Mouse (Mus musculus): Measurements from ENCODE around the gene Vps37c.

The Vps37c gene

DNA sequence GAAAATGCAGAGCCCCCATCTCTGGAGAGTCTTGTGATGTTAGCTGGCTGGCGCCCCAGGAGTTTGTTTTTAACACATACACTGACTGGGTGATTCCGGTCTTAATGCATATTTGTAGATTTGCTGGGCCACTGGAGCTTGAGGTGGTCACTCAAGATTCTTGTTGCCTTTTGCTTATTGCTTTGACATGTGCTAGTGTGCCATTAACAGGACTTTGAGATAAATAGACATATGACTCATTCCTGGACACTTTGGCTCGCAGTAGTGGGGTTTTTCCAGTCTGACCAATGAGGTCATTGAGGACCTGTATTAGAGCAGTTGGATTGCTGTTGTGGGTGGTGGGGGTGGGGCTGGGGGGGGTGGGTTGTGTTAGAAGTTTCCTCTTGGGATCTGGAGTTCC, 1.8 kb downstream of the Vps37c start:
- peak; percentile 72 for DNase-seq

DNA sequence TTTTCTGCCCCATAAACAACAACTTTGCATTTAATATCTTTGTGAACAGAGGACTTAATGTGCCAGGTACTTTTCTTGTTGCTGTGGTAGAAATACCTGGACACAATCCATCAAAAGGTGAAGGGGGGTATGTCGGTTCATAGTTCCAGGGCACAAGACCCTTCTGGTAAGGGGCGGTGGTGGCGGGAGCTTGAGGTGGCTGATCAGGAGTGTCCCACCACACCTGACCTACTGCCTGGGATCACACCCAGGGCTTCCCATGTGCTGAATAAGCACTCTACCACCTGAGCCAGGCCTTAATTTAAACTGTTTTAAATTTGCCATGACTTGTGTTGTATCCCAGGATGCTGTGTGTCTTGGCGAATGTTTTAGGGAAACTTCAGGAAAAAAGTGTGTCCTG, 2.6 kb downstream of the Vps37c start:
- DNase-seq: no peak

GRCm38 (mm10) chr19:10691660-10692059, 3.1 kb downstream of the Vps37c start:
- DNase-seq: no peak

DNA sequence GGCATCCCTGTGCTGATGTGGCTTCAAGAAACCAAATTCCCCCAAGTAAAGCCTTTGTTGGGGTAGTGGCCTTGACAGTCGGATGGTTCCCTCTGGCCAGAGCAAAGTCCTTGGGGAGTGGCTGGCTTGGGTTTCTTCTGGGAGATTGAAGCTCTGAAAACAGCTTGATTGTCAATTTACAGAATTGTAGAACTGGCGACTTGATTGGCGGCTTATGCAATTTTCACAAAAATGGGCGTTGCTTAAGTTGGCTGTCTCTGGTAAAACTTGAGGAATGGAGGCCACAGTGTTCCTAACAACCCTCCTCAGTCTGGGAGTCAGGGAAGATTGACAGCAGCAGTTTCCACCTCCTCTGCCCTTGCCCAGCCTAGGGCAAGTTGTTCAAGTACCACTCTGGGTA, 3.8 kb downstream of the Vps37c start:
- peak; percentile 65 for DNase-seq

DNA sequence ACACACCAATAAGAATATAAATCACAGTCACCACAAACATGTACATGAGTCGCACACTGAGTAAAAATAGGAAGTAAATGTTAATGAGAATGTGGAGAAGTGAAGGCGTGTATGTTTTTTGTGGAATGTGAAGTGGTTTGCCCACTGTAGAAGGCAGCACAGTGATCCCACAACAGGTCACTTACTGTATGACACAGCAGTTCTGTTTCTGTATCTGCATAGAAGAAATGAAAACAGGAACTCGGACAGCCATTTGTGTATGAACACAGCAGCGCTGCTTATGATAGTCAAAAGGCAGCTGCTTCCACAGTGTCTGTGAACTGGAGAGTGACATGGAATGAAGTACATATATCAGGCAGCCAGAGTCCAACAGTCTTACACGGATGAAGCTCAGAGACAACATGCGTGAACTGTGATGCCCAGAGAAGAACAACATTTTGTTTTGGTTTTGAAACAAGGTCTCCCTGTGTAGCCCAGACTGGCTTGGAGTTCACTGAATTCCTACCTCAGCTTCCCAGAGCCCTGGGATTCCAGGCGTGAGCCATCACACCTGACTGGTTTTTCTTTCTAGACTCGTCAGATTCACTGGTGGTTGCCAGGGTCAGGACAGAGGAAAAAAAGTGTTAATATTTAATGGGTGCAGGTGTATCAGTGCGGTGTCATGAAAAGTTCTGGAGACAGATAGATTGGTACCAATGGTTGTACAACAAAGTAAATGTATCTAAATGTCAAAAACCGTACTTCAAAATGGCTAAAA, 5.6 kb downstream of the Vps37c start:
- no peak for DNase-seq

DNA sequence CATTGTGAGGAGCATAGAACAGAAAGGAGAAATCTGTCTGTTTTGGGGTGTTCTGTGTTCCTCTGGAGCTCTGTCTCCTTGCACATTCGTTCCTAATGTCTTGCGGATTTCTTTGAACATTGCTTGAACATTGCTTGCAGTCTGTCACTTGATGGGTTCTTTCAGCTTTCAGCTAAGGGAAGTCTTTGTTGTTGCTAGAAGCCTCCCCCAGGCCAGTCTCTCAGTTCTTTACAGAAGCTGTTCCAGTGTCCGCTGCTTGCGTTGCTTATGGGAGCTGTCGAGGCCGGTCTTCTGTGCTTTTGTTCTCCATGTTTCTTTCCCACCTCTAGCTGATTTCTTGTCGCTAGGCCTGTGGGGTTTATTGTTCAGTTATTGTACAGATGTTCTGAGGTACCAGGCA, 7.3 kb downstream of the Vps37c start:
- no peak for DNase-seq

DNA sequence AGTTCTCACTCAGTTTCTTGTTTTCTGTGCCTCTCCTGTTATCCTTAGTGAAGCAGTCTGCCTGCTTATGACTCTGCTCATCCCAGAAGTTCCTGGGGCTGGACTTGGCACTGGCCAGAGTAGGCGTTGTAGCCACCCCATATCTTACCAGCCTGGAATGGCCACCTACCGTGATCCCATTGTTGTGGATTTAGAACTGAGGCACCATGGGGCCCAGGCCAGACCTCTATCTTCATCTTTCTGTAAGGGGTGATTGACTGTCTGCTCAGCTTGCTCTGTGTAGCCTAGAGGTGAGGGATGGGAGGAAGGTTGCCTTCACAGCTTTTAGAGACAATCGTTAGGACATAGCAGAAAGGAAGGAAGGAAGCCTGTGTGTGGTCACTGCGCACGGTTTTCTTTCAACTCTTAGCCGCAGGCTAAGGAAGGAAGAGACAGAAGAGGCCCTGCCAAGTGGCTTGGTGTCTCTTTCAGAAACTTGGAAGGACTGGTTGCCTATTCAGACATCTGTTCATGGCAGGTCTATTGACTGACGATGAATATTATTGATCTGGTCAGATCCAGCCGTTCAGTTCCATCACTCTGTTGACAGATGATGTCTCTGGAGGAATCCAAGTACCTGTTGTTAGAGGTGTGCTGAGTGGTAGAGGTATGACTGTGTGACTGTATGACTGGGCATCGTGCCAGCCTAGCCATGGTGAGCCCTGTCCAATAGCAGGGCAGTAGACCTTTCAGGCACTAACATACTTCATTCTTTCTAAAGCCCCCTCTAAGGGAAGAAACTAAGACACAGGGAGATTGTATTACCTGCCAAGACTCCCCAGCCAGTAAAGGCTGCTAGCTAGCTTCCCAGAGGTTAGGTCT, 9.8 kb downstream of the Vps37c start:
- no peak for DNase-seq

GRCm38 (mm10) chr19:10699851-10700250, 11.3 kb downstream of the Vps37c start:
- DNase-seq: no peak

GRCm38 (mm10) chr19:10701013-10701726, 12.6 kb downstream of the Vps37c start:
- no peak for DNase-seq

DNA sequence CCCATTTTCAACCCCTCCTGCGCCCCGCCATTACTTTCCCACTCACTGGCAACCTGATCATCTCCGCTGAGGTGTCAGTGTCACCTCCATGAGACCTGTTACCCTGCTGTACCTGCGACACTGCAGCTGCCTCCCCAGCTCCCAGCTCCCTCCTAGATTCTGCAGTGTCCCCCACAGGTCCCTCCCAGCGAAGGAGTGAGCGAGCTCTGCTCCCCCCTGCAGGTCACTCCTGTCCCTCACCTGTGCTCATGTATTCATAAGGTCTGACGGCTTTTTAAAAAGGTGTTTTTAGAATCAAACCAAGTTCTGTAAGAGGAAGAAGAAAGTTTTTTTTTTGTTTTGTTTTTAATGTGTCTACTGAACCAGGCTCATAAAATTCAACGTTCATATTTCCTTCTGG, 13.6 kb downstream of the Vps37c start:
- no peak for DNase-seq

- DNase-seq: no peak
These were observed 14.9 kb downstream of the Vps37c start for GRCm38 (mm10) chr19:10703470-10703869.

- DNase-seq: no peak
These were observed 18.7 kb downstream of the Vps37c start for GRCm38 (mm10) chr19:10707087-10707875.

DNA sequence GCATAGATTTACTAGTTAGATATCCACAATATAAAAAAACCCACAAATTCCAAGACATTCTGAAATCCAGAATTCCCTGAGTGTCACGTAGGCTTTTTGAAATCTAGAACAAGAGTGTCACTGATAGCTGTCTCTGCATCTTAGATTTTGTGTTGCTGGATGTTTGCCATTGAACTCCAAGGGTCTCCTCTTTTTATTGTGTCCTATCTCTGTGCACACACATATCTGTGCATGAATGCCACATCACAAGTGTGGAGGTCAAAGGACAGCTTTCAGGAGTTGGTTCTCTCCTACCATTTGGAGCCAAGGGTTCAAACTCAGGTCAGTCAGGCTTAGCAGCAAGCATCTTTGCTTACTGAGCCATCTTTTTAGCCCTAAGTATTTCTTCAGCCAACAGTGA, 19.3 kb downstream of the Vps37c start:
- no peak for DNase-seq

DNA sequence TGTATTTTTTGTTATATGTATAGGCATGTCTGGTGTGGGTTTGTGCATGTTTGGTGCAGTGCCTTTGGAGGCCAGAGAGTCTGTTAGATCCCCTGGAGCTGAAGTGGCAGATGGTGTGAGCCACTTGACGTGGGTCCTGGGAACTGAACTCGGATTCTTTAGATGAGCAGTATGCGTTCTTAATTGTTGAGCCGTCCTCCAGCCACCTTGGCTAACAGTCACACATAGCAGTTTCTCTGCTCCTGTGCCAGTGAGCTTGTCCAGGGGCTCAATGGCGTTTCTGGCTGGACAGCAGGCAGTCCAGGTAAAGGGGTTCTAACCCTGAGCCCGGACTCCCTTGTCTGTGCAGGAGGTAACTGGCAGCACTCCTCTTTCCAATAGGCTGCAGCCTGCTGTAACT, 20.4 kb downstream of the Vps37c start:
- no peak for DNase-seq

DNA sequence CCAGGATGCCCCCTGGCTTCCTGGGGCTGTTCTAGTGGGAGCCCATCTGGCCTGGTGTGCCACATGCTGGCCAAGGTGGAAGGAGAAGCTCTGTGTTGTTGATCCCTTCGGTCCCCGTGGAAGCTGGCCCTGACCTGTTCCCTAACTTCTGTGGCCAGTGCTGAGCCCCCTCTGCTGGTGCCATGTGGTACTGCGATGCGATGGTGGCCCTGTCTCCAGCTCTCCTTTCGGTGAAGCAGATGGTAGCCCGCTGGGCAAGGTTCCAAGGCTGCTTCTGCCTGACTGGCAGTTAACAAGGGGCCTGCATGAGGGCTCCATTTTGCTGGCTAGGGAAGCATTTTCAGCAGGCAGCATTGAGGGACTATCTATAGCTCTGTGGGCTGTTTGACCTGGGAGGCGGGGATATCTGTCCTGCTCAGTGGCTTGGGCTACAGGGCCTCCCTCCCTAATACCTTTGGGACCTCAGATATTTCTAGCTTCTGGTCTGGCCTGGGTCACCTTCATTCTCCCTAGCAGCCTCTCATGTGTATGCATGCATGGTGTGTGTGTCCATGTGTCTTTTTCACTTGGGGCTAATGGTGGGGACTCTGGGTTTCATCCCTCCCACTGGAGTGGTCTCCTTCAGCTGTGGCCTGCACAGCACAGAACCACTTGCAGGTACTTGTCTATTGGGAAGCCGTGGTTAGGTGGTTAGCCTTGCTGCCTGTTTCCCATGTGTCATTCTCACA, 21.0 kb downstream of the Vps37c start:
- DNase-seq: peak; percentile 95

DNA sequence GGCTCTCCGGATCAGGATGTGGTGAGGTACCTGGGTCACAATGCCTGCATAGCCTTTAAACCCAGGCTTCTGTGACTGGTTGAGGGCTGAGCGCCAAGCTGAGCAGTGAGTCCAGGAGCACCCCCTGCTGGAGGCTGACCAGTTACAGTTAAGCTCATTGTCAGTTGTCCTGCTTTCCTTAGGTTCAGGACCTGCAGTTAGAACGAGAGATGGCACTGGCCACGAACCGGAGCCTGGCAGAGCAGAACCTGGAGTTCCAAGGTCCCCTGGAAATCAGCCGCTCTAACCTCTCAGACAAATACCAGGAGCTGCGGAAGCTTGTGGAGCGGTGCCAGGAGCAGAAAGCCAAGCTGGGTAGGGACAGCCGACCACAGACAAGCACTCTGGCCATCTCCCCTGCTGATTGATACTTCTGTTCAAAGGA, 21.6 kb downstream of the Vps37c start:
- peak; percentile 74 for DNase-seq

- DNase-seq: no peak
These were observed 22.2 kb downstream of the Vps37c start for GRCm38 (mm10) chr19:10710751-10711150.

DNA sequence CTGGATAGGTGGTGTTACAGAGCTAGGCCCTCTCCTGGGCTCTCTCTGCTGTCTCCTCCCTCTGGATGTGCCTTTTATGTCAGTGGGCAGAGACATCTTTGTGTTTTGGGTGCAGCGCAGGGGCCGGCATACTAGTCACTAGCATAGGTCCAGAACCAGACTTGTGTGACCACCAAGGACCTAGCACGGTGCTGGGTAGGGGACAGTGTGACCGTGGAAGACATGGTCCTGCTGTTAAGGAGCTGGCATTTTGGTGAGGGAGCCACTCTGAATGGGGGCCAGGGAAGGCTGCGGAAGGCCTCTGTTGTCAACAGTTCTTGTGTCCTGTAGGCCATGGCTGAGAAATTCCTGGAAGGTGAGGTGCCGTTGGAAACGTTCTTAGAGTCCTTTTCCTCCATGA, 23.7 kb downstream of the Vps37c start:
- no peak for DNase-seq

DNA sequence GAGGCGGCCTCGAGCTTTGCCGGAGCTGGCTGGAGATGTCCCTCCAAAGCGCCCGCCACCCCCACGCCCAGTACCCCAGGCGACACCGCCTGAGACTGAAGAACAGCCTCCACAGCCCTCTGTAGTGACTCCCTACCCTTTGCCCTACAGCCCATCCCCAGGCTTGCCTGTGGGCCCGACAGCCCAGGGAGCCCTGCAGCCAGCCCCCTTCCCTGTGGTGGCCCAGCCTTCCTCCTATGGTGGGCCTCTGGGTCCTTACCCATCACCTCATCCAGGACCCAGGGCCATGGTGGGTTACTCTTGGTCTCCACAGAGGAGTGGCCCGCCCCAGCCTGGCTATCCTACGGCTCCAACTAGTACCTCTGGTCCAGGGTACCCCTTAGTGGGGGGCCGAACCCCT, 24.1 kb downstream of the Vps37c start:
- DNase-seq: no peak

GRCm38 (mm10) chr19:10713551-10713950, 25.0 kb downstream of the Vps37c start:
- DNase-seq: no peak

DNA sequence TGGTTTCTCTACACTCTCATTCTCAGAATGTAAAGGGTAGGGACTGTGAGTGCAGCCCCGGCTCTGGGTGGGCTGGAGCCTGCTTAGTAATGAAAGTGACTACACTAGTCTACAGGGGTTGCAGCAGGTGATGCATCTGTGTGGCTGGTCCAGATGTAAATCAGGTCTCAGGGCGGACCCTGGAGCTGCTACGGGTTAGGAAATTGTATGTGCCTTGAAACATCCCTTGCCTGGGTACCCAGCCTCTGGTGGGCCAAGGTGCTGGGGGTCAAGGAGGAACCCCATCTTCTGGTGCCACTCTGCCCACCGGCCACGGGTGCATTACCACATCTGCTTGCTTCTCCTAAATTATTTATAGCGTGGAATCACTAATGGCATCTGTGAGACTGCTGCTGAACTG, 25.6 kb downstream of the Vps37c start:
- no peak for DNase-seq

All from kidney, adult 11 months (tissue).